Mouse (Mus musculus): ENCODE results near the gene Baiap2l2.

- TF ChIP-seq CTCF (IDR thresholded peaks at IDR 0.05; ENCODE audit: borderline replicate concordance, extremely low read depth, insufficient read depth, insufficient read length) (no peak), POLR2A (IDR thresholded peaks at IDR 0.05; ENCODE audit: borderline replicate concordance, extremely low read depth, insufficient read depth, insufficient read length, poor library complexity, severe bottlenecking) (no peak)
These were observed 61.7 kb downstream of the Baiap2l2 start for GRCm38 (mm10) chr15:79223641-79224040.
